Mouse (Mus musculus): ENCODE data around the gene Aup1.

- no peak for TF ChIP-seq POLR2A (IDR thresholded peaks at IDR 0.05; ENCODE audit: low read depth, low read length)
- TF ChIP-seq CTCF (conservative IDR thresholded peaks at IDR 0.05; ENCODE audit: insufficient read depth, insufficient read length, low read depth, low read length), result no peak
These were observed 42.6 kb upstream of the Aup1 start for GRCm38 (mm10) chr6:83011756-83012155.
